Mouse (Mus musculus): Measurements from ENCODE around the gene Rps6ka5.
A peak's percentile ranks its signal among the peaks of the same experiment; 100 is the strongest.

The Rps6ka5 gene

GRCm38 (mm10) chr12:100724606-100725457, 2.0 kb downstream of the Rps6ka5 start:
- peak; percentile 99 for DNase-seq (ENCODE audit: low read depth, low spot score)

GRCm38 (mm10) chr12:100724182-100724581, 2.6 kb downstream of the Rps6ka5 start:
- no peak for DNase-seq (ENCODE audit: low read depth, low spot score)

GRCm38 (mm10) chr12:100720801-100721200, 6.0 kb downstream of the Rps6ka5 start:
- no peak for DNase-seq (ENCODE audit: low read depth, low spot score)

- no peak for DNase-seq (ENCODE audit: low read depth, low spot score)
Observed at GRCm38 (mm10) chr12:100717446-100717845, 9.3 kb downstream of the Rps6ka5 start.

- DNase-seq (ENCODE audit: low read depth, low spot score), result no peak
Observed at GRCm38 (mm10) chr12:100716969-100717368, 9.8 kb downstream of the Rps6ka5 start.

- DNase-seq (ENCODE audit: low read depth, low spot score), result no peak
Observed at GRCm38 (mm10) chr12:100711819-100712218, 15.0 kb downstream of the Rps6ka5 start.

- no peak for DNase-seq (ENCODE audit: low read depth, low spot score)
Observed at GRCm38 (mm10) chr12:100711116-100711691, 15.6 kb downstream of the Rps6ka5 start.

- DNase-seq (ENCODE audit: low read depth, low spot score), result no peak
Observed at GRCm38 (mm10) chr12:100710432-100710831, 16.4 kb downstream of the Rps6ka5 start.

- no peak for DNase-seq (ENCODE audit: low read depth, low spot score)
Observed at GRCm38 (mm10) chr12:100707312-100707711, 19.5 kb downstream of the Rps6ka5 start.

- no peak for DNase-seq (ENCODE audit: low read depth, low spot score)
Observed at GRCm38 (mm10) chr12:100705057-100705722, 21.6 kb downstream of the Rps6ka5 start.

GRCm38 (mm10) chr12:100698019-100698418, 28.8 kb downstream of the Rps6ka5 start:
- DNase-seq (ENCODE audit: low read depth, low spot score), result no peak

GRCm38 (mm10) chr12:100696621-100697020, 30.2 kb downstream of the Rps6ka5 start:
- DNase-seq (ENCODE audit: low read depth, low spot score), result no peak

GRCm38 (mm10) chr12:100695252-100695651, 31.5 kb downstream of the Rps6ka5 start:
- DNase-seq (ENCODE audit: low read depth, low spot score), result no peak

GRCm38 (mm10) chr12:100692208-100692607, 34.6 kb downstream of the Rps6ka5 start:
- no peak for DNase-seq (ENCODE audit: low read depth, low spot score)

- no peak for DNase-seq (ENCODE audit: low read depth, low spot score)
Observed at GRCm38 (mm10) chr12:100690444-100690843, 36.3 kb downstream of the Rps6ka5 start.

- DNase-seq (ENCODE audit: low read depth, low spot score), result no peak
Observed at GRCm38 (mm10) chr12:100688177-100688576, 38.6 kb downstream of the Rps6ka5 start.

- DNase-seq (ENCODE audit: low read depth, low spot score), result no peak
Observed at GRCm38 (mm10) chr12:100687001-100687400, 39.8 kb downstream of the Rps6ka5 start.

- no peak for DNase-seq (ENCODE audit: low read depth, low spot score)
Observed at GRCm38 (mm10) chr12:100681752-100682151, 45.0 kb downstream of the Rps6ka5 start.

- DNase-seq (ENCODE audit: low read depth, low spot score), result no peak
Observed at GRCm38 (mm10) chr12:100681241-100681640, 45.5 kb downstream of the Rps6ka5 start.

- DNase-seq (ENCODE audit: low read depth, low spot score), result no peak
Observed at GRCm38 (mm10) chr12:100680676-100681075, 46.1 kb downstream of the Rps6ka5 start.

- no peak for DNase-seq (ENCODE audit: low read depth, low spot score)
Observed at GRCm38 (mm10) chr12:100670647-100671199, 56.1 kb downstream of the Rps6ka5 start.

- DNase-seq (ENCODE audit: low read depth, low spot score), result no peak
Observed at GRCm38 (mm10) chr12:100665294-100665693, 61.5 kb downstream of the Rps6ka5 start.
